Mouse (Mus musculus) kidney, embryonic 15.5 days (tissue): ENCODE data around the gene Ctu2. TPM values are rescaled to one million over a fixed set of nuclear protein-coding genes. Genes with fewer than 3 reads are reported as not detected.

Source experiments
- ATAC-seq: fragments of 200-750 bp; cut with Nextera tagmentation; replicated peaks from 2 replicates; pipeline ENCODE4 v1.8.0; 2017; ENCODE audit warnings: moderate TSS enrichment; ENCODE audit not compliant: low FRiP score
- H3K27ac ChIP-seq: fragments of 300-500 bp; sonication (generic); 2 replicates; pipeline ENCODE4 v1.5.1; 2015; ENCODE audit warnings: mild to moderate bottlenecking, inconsistent platforms
- H3K27me3 ChIP-seq: fragments of 300-500 bp; sonication (generic); 2 replicates; pipeline ENCODE4 v1.6.1; 2015; ENCODE audit warnings: inconsistent platforms
- H3K36me3 ChIP-seq: fragments of 300-500 bp; sonication (generic); 2 replicates; pipeline ENCODE4 v1.6.1; 2015; ENCODE audit warnings: inconsistent platforms
- H3K4me1 ChIP-seq: fragments of 300-500 bp; sonication (generic); 2 replicates; pipeline ENCODE4 v1.6.1; 2015; ENCODE audit warnings: inconsistent platforms
- H3K4me2 ChIP-seq: fragments of 300-500 bp; sonication (generic); 2 replicates; pipeline ENCODE4 v1.6.1; 2015; ENCODE audit warnings: moderate library complexity, mild to moderate bottlenecking, inconsistent platforms
- H3K4me3 ChIP-seq: fragments of 300-500 bp; sonication (generic); replicated peaks from 2 replicates; pipeline ENCODE4 v1.5.1; 2015; ENCODE audit warnings: mild to moderate bottlenecking, inconsistent platforms
- H3K9ac ChIP-seq: fragments of 300-500 bp; sonication (generic); 2 replicates; pipeline ENCODE4 v1.6.1; 2015; ENCODE audit warnings: mild to moderate bottlenecking, inconsistent platforms
- H3K9me3 ChIP-seq: fragments of 300-500 bp; sonication (generic); replicated peaks from 2 replicates; pipeline ENCODE4 v1.6.1; 2016; ENCODE audit warnings: inconsistent platforms
- WGBS: fragments of 180-500 bp; shearing (Covaris S2); methylation state at CpG from one replicate; pipeline ENCODE4 v1.1.7; 2015; ENCODE audit warnings: mixed read lengths; 5-methylcytosine and 5-hydroxymethylcytosine counted together
- polyA plus RNA-seq: library from polyadenylated mRNA; unstranded; fragments of >200 nt; fragmentation: Nextera tagmentation; extraction: Ambion mirVana; gene quantifications from 2 replicates; pipeline ENCODE4 v1.2.1, GENCODE M21; 2015

The Ctu2 gene
- polyA plus RNA-seq, 1 experiment from 2014 or later = 55.7 TPM

GRCm38 (mm10) chr8:122436586-122437125 is 39.3 kb upstream of the Ctu2 start:
- 82% methylated on average over 20 of the region's 20 CpGs for WGBS
- ATAC-seq = no peak
- Histone ChIP-seq H3K9ac (no peak overlapping the region), H3K4me2 (no peak overlapping the region), H3K27ac (no peak overlapping the region), H3K9me3 (no peaks in the 10 kb centered on the region), H3K27me3 (no peaks in the 10 kb centered on the region), H3K4me1 (peaks cover 39% of the 10 kb centered on the region), H3K36me3 (peaks cover 57% of the 10 kb centered on the region), H3K4me3 (no peak overlapping the region)

- H3K4me3 ChIP-seq = no peak overlapping the region
- 85% methylated on average over 13 of the region's 13 CpGs for WGBS
- H3K9me3 ChIP-seq = no peaks in the 10 kb centered on the region
- no peaks in the 10 kb centered on the region for H3K27me3 ChIP-seq
- peak overlapping the region; percentile 30 for H3K4me2 ChIP-seq
- peak overlapping the region; percentile 71 for H3K27ac ChIP-seq
- ATAC-seq = no peak
- 0 out of 2 replicates have a peak overlapping the region, but pooled peaks have one; percentile 4 for H3K9ac ChIP-seq
- peaks cover 39% of the 10 kb centered on the region for H3K4me1 ChIP-seq
- H3K36me3 ChIP-seq = peaks cover 57% of the 10 kb centered on the region
Observed at GRCm38 (mm10) chr8:122437708-122438331, 38.1 kb upstream of the Ctu2 start.

GRCm38 (mm10) chr8:122439336-122439735 is 36.6 kb upstream of the Ctu2 start:
- Histone ChIP-seq H3K9ac (no peak overlapping the region), H3K4me3 (no peak overlapping the region), H3K4me1 (peaks cover 35% of the 10 kb centered on the region), H3K4me2 (no peak overlapping the region), H3K27me3 (no peaks in the 10 kb centered on the region), H3K27ac (no peak overlapping the region), H3K36me3 (peaks cover 50% of the 10 kb centered on the region), H3K9me3 (no peaks in the 10 kb centered on the region)
- ATAC-seq = no peak
- 94% methylated on average over 16 of the region's 16 CpGs for WGBS

- no peak overlapping the region for H3K27ac ChIP-seq
- no peaks in the 10 kb centered on the region for H3K27me3 ChIP-seq
- no peaks in the 10 kb centered on the region for H3K9me3 ChIP-seq
- no peak overlapping the region for H3K9ac ChIP-seq
- 81% methylated on average over 1 of the region's 1 CpGs for WGBS
- ATAC-seq = no peak
- no peak overlapping the region for H3K4me3 ChIP-seq
- peaks cover 51% of the 10 kb centered on the region for H3K4me1 ChIP-seq
- no peak overlapping the region for H3K4me2 ChIP-seq
- H3K36me3 ChIP-seq = peaks cover 32% of the 10 kb centered on the region
Observed at GRCm38 (mm10) chr8:122441326-122441725, 34.6 kb upstream of the Ctu2 start.

- H3K4me1 ChIP-seq = peaks cover 44% of the 10 kb centered on the region
- no peaks in the 10 kb centered on the region for H3K9me3 ChIP-seq
- H3K27me3 ChIP-seq = no peaks in the 10 kb centered on the region
- peak overlapping the region; percentile 65 for H3K9ac ChIP-seq
- peak overlapping the region; percentile 91 for H3K4me2 ChIP-seq
- peaks cover 21% of the 10 kb centered on the region for H3K36me3 ChIP-seq
- WGBS = 24% methylated on average over 7 of the region's 7 CpGs
- peak overlapping the region; percentile 63 for H3K4me3 ChIP-seq
- H3K27ac ChIP-seq = peak overlapping the region; percentile 80; the same call in 1 of the 2 replicates
- ATAC-seq = no peak
Observed at GRCm38 (mm10) chr8:122442356-122442755, 33.6 kb upstream of the Ctu2 start.

- Histone ChIP-seq H3K36me3 (peaks cover 17% of the 10 kb centered on the region), H3K4me2 (peak overlapping the region; percentile 91), H3K4me3 (peak overlapping the region; percentile 63), H3K27me3 (no peaks in the 10 kb centered on the region), H3K9me3 (no peaks in the 10 kb centered on the region), H3K27ac (peak overlapping the region; percentile 80), H3K9ac (peak overlapping the region; percentile 65), H3K4me1 (peaks cover 40% of the 10 kb centered on the region)
- peak; percentile 2 for ATAC-seq
- WGBS = 1% methylated on average over 12 of the region's 12 CpGs
Observed at GRCm38 (mm10) chr8:122442781-122443180, 33.2 kb upstream of the Ctu2 start.

GRCm38 (mm10) chr8:122443262-122444006 is 32.5 kb upstream of the Ctu2 start, which contains the start of gene Mvd:
Gene Mvd, minus strand, starts transcription at chr8:122443422.
- peak within 1 kb of the TSS; percentile 73 for H3K9ac ChIP-seq
- H3K27me3 ChIP-seq = no peaks in the 10 kb centered on the region
- H3K4me1 ChIP-seq = peaks cover 34% of the 10 kb centered on the region
- ATAC-seq = peak; percentile 98
- no peaks in the 10 kb centered on the region for H3K9me3 ChIP-seq
- H3K4me3 ChIP-seq = peak within 1 kb of the TSS; percentile 63
- peak within 1 kb of the TSS; percentile 99 for H3K27ac ChIP-seq
- H3K36me3 ChIP-seq = peaks cover 11% of the 10 kb centered on the region
- peak within 1 kb of the TSS; percentile 91 for H3K4me2 ChIP-seq
- WGBS = under 1% methylated on average over 47 of the region's 47 CpGs

- peaks cover 6% of the 10 kb centered on the region for H3K36me3 ChIP-seq
- WGBS = 12% methylated on average over 19 of the region's 19 CpGs
- peak overlapping the region; percentile 91 for H3K4me2 ChIP-seq
- peak overlapping the region; percentile 63 for H3K4me3 ChIP-seq
- H3K27ac ChIP-seq = peak overlapping the region; percentile 99
- peak; percentile 16; the same call in 1 of the 2 replicates for ATAC-seq
- no peaks in the 10 kb centered on the region for H3K27me3 ChIP-seq
- H3K9me3 ChIP-seq = no peaks in the 10 kb centered on the region
- peaks cover 31% of the 10 kb centered on the region for H3K4me1 ChIP-seq
- H3K9ac ChIP-seq = peak overlapping the region; percentile 73
Observed at GRCm38 (mm10) chr8:122444058-122444748, 31.7 kb upstream of the Ctu2 start.

GRCm38 (mm10) chr8:122445203-122445602 is 30.7 kb upstream of the Ctu2 start:
- H3K27ac ChIP-seq = peak overlapping the region; percentile 99
- H3K4me1 ChIP-seq = peaks cover 31% of the 10 kb centered on the region
- 60% methylated on average over 3 of the region's 3 CpGs for WGBS
- peak overlapping the region; percentile 7; the same call in 1 of the 2 replicates for H3K4me2 ChIP-seq
- ATAC-seq = no peak
- H3K9ac ChIP-seq = no peak overlapping the region
- no peaks in the 10 kb centered on the region for H3K9me3 ChIP-seq
- H3K27me3 ChIP-seq = no peaks in the 10 kb centered on the region
- no peaks in the 10 kb centered on the region for H3K36me3 ChIP-seq
- no peak overlapping the region for H3K4me3 ChIP-seq

- no peak overlapping the region for H3K4me2 ChIP-seq
- no peak for ATAC-seq
- no peaks in the 10 kb centered on the region for H3K9me3 ChIP-seq
- no peaks in the 10 kb centered on the region for H3K27me3 ChIP-seq
- H3K9ac ChIP-seq = no peak overlapping the region
- no peaks in the 10 kb centered on the region for H3K4me1 ChIP-seq
- no peaks in the 10 kb centered on the region for H3K36me3 ChIP-seq
- no peak overlapping the region for H3K27ac ChIP-seq
- 66% methylated on average over 7 of the region's 7 CpGs for WGBS
- no peak overlapping the region for H3K4me3 ChIP-seq
Observed at GRCm38 (mm10) chr8:122451161-122451703, 24.7 kb upstream of the Ctu2 start.

GRCm38 (mm10) chr8:122452154-122452553 is 23.8 kb upstream of the Ctu2 start:
- ATAC-seq = no peak
- Histone ChIP-seq H3K9ac (no peak overlapping the region), H3K4me3 (no peak overlapping the region), H3K9me3 (no peaks in the 10 kb centered on the region), H3K4me1 (no peaks in the 10 kb centered on the region), H3K27ac (no peak overlapping the region), H3K27me3 (peaks cover 8% of the 10 kb centered on the region), H3K4me2 (no peak overlapping the region), H3K36me3 (no peaks in the 10 kb centered on the region)
- 90% methylated on average over 10 of the region's 10 CpGs for WGBS
